ENCODE assay signal across 29 mouse cellular contexts in the genomic region with DNA sequence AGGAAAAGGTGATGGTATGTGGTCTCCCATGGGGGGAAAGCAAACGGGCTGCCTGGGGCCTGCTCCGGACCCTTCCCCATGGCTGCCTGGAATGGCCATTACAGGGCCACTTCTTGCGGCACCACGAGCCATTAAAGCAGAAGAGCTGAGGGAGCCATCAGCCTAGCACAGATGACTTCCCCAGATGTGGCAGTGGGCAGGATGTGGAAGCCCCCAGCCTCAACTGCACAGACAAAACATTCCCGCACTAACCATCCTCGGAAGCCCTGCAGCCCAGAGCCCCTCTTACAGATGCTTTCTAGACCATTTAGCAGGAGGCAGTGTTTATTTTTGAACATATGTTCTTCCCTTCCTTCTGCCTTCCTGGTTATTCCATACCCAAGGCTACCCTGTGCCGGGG.
DNase-seq lines count a peak whose midpoint lies in the region; ATAC-seq and TF ChIP-seq lines count a peak whose summit lies in the region.
"Had no signal": no experiment of that assay in that cellular context is flagged by ENCODE, and none has a peak within 500 bp of the region (broad histone marks: within the 10 kb centered on the region; RNA-seq: fewer than 3 reads in every experiment).

No protein-coding gene starts in this region.

- peaks cover 16% of the 10 kb centered on the region for H3K4me1 ChIP-seq in forebrain, embryonic 14.5 days (ENCODE audit: control insufficient read depth, insufficient read depth, low read length)
- H3K4me1 ChIP-seq in forebrain, embryonic 16.5 days (replicated peaks; ENCODE audit: control insufficient read depth, insufficient read depth, low read length): peaks cover 12% of the 10 kb centered on the region
- H3K4me1 ChIP-seq in midbrain, embryonic 11.5 days (ENCODE audit: control insufficient read depth, insufficient read depth, low read length): peaks cover 27% of the 10 kb centered on the region
- peaks cover 31% of the 10 kb centered on the region for H3K4me1 ChIP-seq in midbrain, embryonic 15.5 days
- H3K4me1 ChIP-seq in limb, embryonic 11.5 days (ENCODE audit: control insufficient read depth, insufficient read depth, low read length): peaks cover 26% of the 10 kb centered on the region
- no peaks in the 10 kb centered on the region for H3K4me1 ChIP-seq in kidney, adult 2 months (ENCODE audit: control insufficient read depth, insufficient read depth, low read length)

- DNase-seq in forebrain, embryonic 14.5 days (ENCODE audit: low spot score): no peak
- DNase-seq in midbrain, embryonic 11.5 days (ENCODE audit: low spot score, missing footprints): peak; percentile 81
- DNase-seq in limb, embryonic 11.5 days (ENCODE audit: low spot score): no peak
- no peak for DNase-seq in kidney, adult 2 months
- DNase-seq in left cerebral cortex, postnatal 4 days: no peak
- DNase-seq: adrenal gland, postnatal 25 days; cerebellum, adult 18-20 months; cerebellum, postnatal 10 days; gastrocnemius, postnatal 25 days; heart, adult 11 months; heart, postnatal 36 days; kidney, adult 9 months; kidney, postnatal 10 days; layer of hippocampus, adult 9-11 months; right cerebral cortex, adult 18-20 months; spleen, adult 18-20 months; thymus, postnatal 14 days had no signal

- intact Hi-C loops in left cerebral cortex, postnatal 4 days (cut with DNase I): no loop called here

- H3K4me2 ChIP-seq in forebrain, embryonic 14.5 days (ENCODE audit: low read length): no peak overlapping the region
- H3K4me2 ChIP-seq in forebrain, embryonic 16.5 days (ENCODE audit: low read length): no peak overlapping the region
- no peak overlapping the region for H3K4me2 ChIP-seq in midbrain, embryonic 11.5 days
- no peak overlapping the region for H3K4me2 ChIP-seq in midbrain, embryonic 15.5 days
- H3K4me2 ChIP-seq in limb, embryonic 11.5 days (ENCODE audit: low read depth, severe bottlenecking): no peak overlapping the region
- H3K4me2 ChIP-seq: forebrain, embryonic 13.5 days; heart, embryonic 15.5 days; intestine, embryonic 15.5 days; liver, embryonic 15.5 days; lung, embryonic 15.5 days had no signal

- H3K27me3 ChIP-seq in forebrain, embryonic 14.5 days (replicated peaks; ENCODE audit: control insufficient read depth, insufficient read depth, low read length): peaks cover 6% of the 10 kb centered on the region; the same call in 1 of the 2 replicates
- no peaks in the 10 kb centered on the region for H3K27me3 ChIP-seq in forebrain, embryonic 16.5 days (replicated peaks; ENCODE audit: control insufficient read depth, insufficient read depth, low read length)
- peaks cover 36% of the 10 kb centered on the region for H3K27me3 ChIP-seq in midbrain, embryonic 11.5 days (ENCODE audit: control insufficient read depth, insufficient read depth, low read length)
- H3K27me3 ChIP-seq in midbrain, embryonic 15.5 days (replicated peaks): peaks cover 39% of the 10 kb centered on the region
- no peaks in the 10 kb centered on the region for H3K27me3 ChIP-seq in limb, embryonic 11.5 days (ENCODE audit: control insufficient read depth, insufficient read depth, low read length)
- H3K27me3 ChIP-seq in kidney, adult 2 months (replicated peaks; ENCODE audit: control insufficient read depth, insufficient read depth, low read length): no peaks in the 10 kb centered on the region
- H3K27me3 ChIP-seq: lung, embryonic 15.5 days had no signal

- no peak for ATAC-seq in forebrain, embryonic 14.5 days
- no peak for ATAC-seq in forebrain, embryonic 16.5 days
- ATAC-seq in midbrain, embryonic 11.5 days (ENCODE audit: low FRiP score): no peak
- ATAC-seq in midbrain, embryonic 15.5 days (replicated peaks): no peak
- ATAC-seq in limb, embryonic 11.5 days (ENCODE audit: insufficient number of reproducible peaks, low FRiP score, low TSS enrichment, low read depth): no peak
- ATAC-seq: CD4-positive, CD25-positive, alpha-beta regulatory T cell, adult 4 months; forebrain, embryonic 13.5 days; hindbrain, postnatal 0 days; intestine, embryonic 15.5 days had no signal

- WGBS in forebrain, embryonic 14.5 days: 69% methylated on average over 7 of the region's 7 CpGs
- 58% methylated on average over 7 of the region's 7 CpGs for WGBS in forebrain, embryonic 16.5 days
- WGBS in midbrain, embryonic 11.5 days: 51% methylated on average over 7 of the region's 7 CpGs
- 70% methylated on average over 7 of the region's 7 CpGs for WGBS in midbrain, embryonic 15.5 days
- WGBS in limb, embryonic 11.5 days: 27% methylated on average over 7 of the region's 7 CpGs
- 60% methylated on average over 7 of the region's 7 CpGs for WGBS in kidney, adult 2 months

- no peaks in the 10 kb centered on the region for H3K9me3 ChIP-seq in forebrain, embryonic 14.5 days (replicated peaks; ENCODE audit: control insufficient read depth, low read length)
- no peaks in the 10 kb centered on the region for H3K9me3 ChIP-seq in forebrain, embryonic 16.5 days (ENCODE audit: control insufficient read depth, low read length)
- H3K9me3 ChIP-seq in midbrain, embryonic 11.5 days (ENCODE audit: control insufficient read depth, low read length): no peaks in the 10 kb centered on the region
- no peaks in the 10 kb centered on the region for H3K9me3 ChIP-seq in midbrain, embryonic 15.5 days
- H3K9me3 ChIP-seq in limb, embryonic 11.5 days (ENCODE audit: control insufficient read depth, low read length): no peaks in the 10 kb centered on the region
- H3K9me3 ChIP-seq: forebrain, embryonic 13.5 days; heart, embryonic 10.5 days; heart, embryonic 15.5 days; intestine, embryonic 15.5 days; liver, embryonic 15.5 days; lung, embryonic 15.5 days; midbrain, embryonic 13.5 days had no signal

- no peak overlapping the region for H3K9ac ChIP-seq in forebrain, embryonic 14.5 days (ENCODE audit: low read length)
- no peak overlapping the region for H3K9ac ChIP-seq in forebrain, embryonic 16.5 days (replicated peaks; ENCODE audit: low read depth, low read length)
- no peak overlapping the region; the same call in 1 of the 2 replicates for H3K9ac ChIP-seq in midbrain, embryonic 11.5 days (ENCODE audit: low read length)
- H3K9ac ChIP-seq in midbrain, embryonic 15.5 days: no peak overlapping the region
- no peak overlapping the region for H3K9ac ChIP-seq in limb, embryonic 11.5 days (ENCODE audit: low read length)
- H3K9ac ChIP-seq: forebrain, embryonic 13.5 days; heart, embryonic 15.5 days; intestine, embryonic 15.5 days; liver, embryonic 15.5 days; lung, embryonic 15.5 days; midbrain, embryonic 13.5 days had no signal

- H3K4me3 ChIP-seq in forebrain, embryonic 14.5 days (ENCODE audit: low read depth, low read length): no peak overlapping the region
- H3K4me3 ChIP-seq in forebrain, embryonic 16.5 days (replicated peaks; ENCODE audit: low read length): no peak overlapping the region
- H3K4me3 ChIP-seq in midbrain, embryonic 11.5 days (ENCODE audit: low read depth, low read length): no peak overlapping the region
- no peak overlapping the region for H3K4me3 ChIP-seq in midbrain, embryonic 15.5 days
- no peak overlapping the region for H3K4me3 ChIP-seq in limb, embryonic 11.5 days (ENCODE audit: low read depth, low read length)
- no peak overlapping the region for H3K4me3 ChIP-seq in kidney, adult 2 months (ENCODE audit: insufficient read depth, low read depth, low read length)
- H3K4me3 ChIP-seq: erythroblast, embryonic 14.5 days; forebrain, embryonic 13.5 days; heart, embryonic 10.5 days; heart, embryonic 15.5 days; intestine, embryonic 15.5 days; liver, embryonic 15.5 days; lung, embryonic 15.5 days; midbrain, embryonic 13.5 days had no signal

- no peak for TF ChIP-seq CTCF in kidney, adult 2 months (conservative IDR thresholded peaks at IDR 0.05; ENCODE audit: insufficient read depth, insufficient read length, low read depth, low read length)

- peak overlapping the region; percentile 14; the same call in 1 of the 2 replicates for H3K27ac ChIP-seq in forebrain, embryonic 14.5 days (ENCODE audit: low read depth, low read length)
- H3K27ac ChIP-seq in forebrain, embryonic 16.5 days (ENCODE audit: low read length): no peak overlapping the region
- no peak overlapping the region for H3K27ac ChIP-seq in midbrain, embryonic 11.5 days (ENCODE audit: low read depth, low read length)
- no peak overlapping the region for H3K27ac ChIP-seq in midbrain, embryonic 15.5 days
- peak overlapping the region; percentile 84 for H3K27ac ChIP-seq in limb, embryonic 11.5 days (replicated peaks; ENCODE audit: low read depth, low read length)
- no peak overlapping the region for H3K27ac ChIP-seq in kidney, adult 2 months (ENCODE audit: insufficient read depth, low read depth, low read length)
- H3K27ac ChIP-seq: forebrain, embryonic 13.5 days; heart, embryonic 15.5 days; hindbrain, postnatal 0 days; intestine, embryonic 15.5 days; liver, embryonic 15.5 days; lung, embryonic 15.5 days had no signal

- TF ChIP-seq POLR2A in kidney, adult 2 months (IDR thresholded peaks at IDR 0.05; ENCODE audit: low read depth, low read length): no peak

- no peaks in the 10 kb centered on the region for H3K36me3 ChIP-seq in forebrain, embryonic 14.5 days (ENCODE audit: control insufficient read depth, insufficient read depth, low read length)
- H3K36me3 ChIP-seq in forebrain, embryonic 16.5 days (ENCODE audit: control insufficient read depth, insufficient read depth): no peaks in the 10 kb centered on the region
- H3K36me3 ChIP-seq in midbrain, embryonic 11.5 days (ENCODE audit: control insufficient read depth, insufficient read depth, low read length): no peaks in the 10 kb centered on the region
- H3K36me3 ChIP-seq in midbrain, embryonic 15.5 days (replicated peaks): no peaks in the 10 kb centered on the region
- no peaks in the 10 kb centered on the region for H3K36me3 ChIP-seq in limb, embryonic 11.5 days (ENCODE audit: control insufficient read depth, insufficient read depth, low read length)
- H3K36me3 ChIP-seq in kidney, adult 2 months (ENCODE audit: control insufficient read depth, insufficient read depth, low read length): no peaks in the 10 kb centered on the region
- H3K36me3 ChIP-seq: heart, embryonic 10.5 days; heart, embryonic 15.5 days; intestine, embryonic 15.5 days; liver, embryonic 15.5 days; lung, embryonic 15.5 days; midbrain, embryonic 13.5 days had no signal

Comparison
In these comparisons a context has a peak if more than half of its experiments do, and no peak if none do; other contexts are left out.
1. H3K27ac ChIP-seq: peak in forebrain, embryonic 14.5 days (single experiment) and limb, embryonic 11.5 days (single experiment); none in forebrain, embryonic 16.5 days (single experiment), midbrain, embryonic 11.5 days (single experiment), midbrain, embryonic 15.5 days (single experiment) and kidney, adult 2 months (single experiment).